Mouse (Mus musculus) C2C12 (cell line): ENCODE measurements around the gene Ly6g6f.

Experiments
- CEBPB ChIP-seq: IDR thresholded peaks from one replicate; pipeline ENCODE4 v1.6.1; 2011; ENCODE audit warnings: low read depth, mild to moderate bottlenecking, control low read depth, moderate library complexity
- CTCF ChIP-seq: IDR thresholded peaks from one replicate; pipeline ENCODE4 v1.5.1; 2011; ENCODE audit not compliant: control insufficient read depth, insufficient read depth, insufficient read length
- MAX ChIP-seq: IDR thresholded peaks from one replicate; pipeline ENCODE4 v1.6.1; 2011; ENCODE audit warnings: mild to moderate bottlenecking, control low read depth
- MYOD1 ChIP-seq: IDR thresholded peaks from one replicate; pipeline ENCODE4 v1.6.1; 2011; ENCODE audit warnings: low read depth; ENCODE audit not compliant: control insufficient read depth, insufficient read length
- MYOG ChIP-seq: IDR thresholded peaks from one replicate; pipeline ENCODE4 v1.6.1; 2011; ENCODE audit not compliant: control insufficient read depth, insufficient read length; ENCODE audit errors: extremely low read depth
- USF1 ChIP-seq: IDR thresholded peaks from one replicate; pipeline ENCODE4 v1.6.1; 2011; ENCODE audit warnings: low read depth, mild to moderate bottlenecking, control low read depth, moderate library complexity

- TF ChIP-seq MYOD1: no peak
- no peak for TF ChIP-seq CTCF
- no peak for TF ChIP-seq MYOG
- TF ChIP-seq CEBPB: no peak
- no peak for TF ChIP-seq MAX
- TF ChIP-seq USF1: no peak
Measured at GRCm38 (mm10) chr17:35102299-35102698, 16.9 kb upstream of the Ly6g6f start.
